Mouse (Mus musculus) gastrocnemius, adult 2 months (tissue): ENCODE measurements at regions not wholly inside any gene's neighbourhood (a gene's known extent, or its start where the extent isn't known, plus 50 kb on each side); places are given as distances from the start of the nearest gene placed in this dataset.
"Not testable (repeated sequence)": the region's sequence is repeated elsewhere in the genome, so short reads cannot be mapped to it uniquely, and the experiment has no call there.

Experiments used
- DNase-seq: peaks from one replicate; pipeline ENCODE4 v3.0.0; 2022
- H3K27ac ChIP-seq: fragments of 200-600 bp; 2 replicates; pipeline ENCODE4 v1.8.1; 2022; ENCODE audit warnings: mild to moderate bottlenecking
- H3K4me3 ChIP-seq: fragments of 200-600 bp; 2 replicates; pipeline ENCODE4 v1.8.1; 2022; ENCODE audit warnings: mild to moderate bottlenecking, moderate library complexity
- CTCF ChIP-seq: fragments of 200-600 bp; IDR thresholded peaks from 2 replicates; pipeline ENCODE4 v1.8.1; 2022; ENCODE audit warnings: antibody characterized with exemption, mild to moderate bottlenecking, moderate library complexity
- intact Hi-C: fragments of 180-260 bp; cut with DNase I; formaldehyde crosslinking; loops from one replicate; pipeline ENCODE4 v1.15.1; 2025

GRCm38 (mm10) chr17:35758769-35759168, 54.3 kb upstream of the Ddr1 start:
- intact Hi-C loops: no loop called here
- H3K4me3 ChIP-seq: no peak overlapping the region
- DNase-seq: no peak
- no peak overlapping the region for H3K27ac ChIP-seq
- no peak for TF ChIP-seq CTCF

- Histone ChIP-seq H3K4me3 (no peak overlapping the region), H3K27ac (no peak overlapping the region)
- no peak for TF ChIP-seq CTCF
- no peak for DNase-seq
- intact Hi-C loops: no loop called here
Measured at GRCm38 (mm10) chr17:35759740-35760139, 55.3 kb upstream of the Ddr1 start.

- Histone ChIP-seq H3K4me3 (no peak overlapping the region), H3K27ac (no peak overlapping the region)
- TF ChIP-seq CTCF: no peak
- intact Hi-C loops: no loop called here
- DNase-seq: no peak
Measured at GRCm38 (mm10) chr17:35762614-35763013, 58.2 kb upstream of the Ddr1 start.

- TF ChIP-seq CTCF: no peak
- no peak for DNase-seq
- H3K27ac ChIP-seq: no peak overlapping the region
- no peak overlapping the region for H3K4me3 ChIP-seq
- intact Hi-C loops: no loop called here
Measured at GRCm38 (mm10) chr17:35763101-35763500, 58.4 kb upstream of the Ier3 start.

- no peak for DNase-seq
- peak; percentile 35 for TF ChIP-seq CTCF
- Histone ChIP-seq H3K4me3 (no peak overlapping the region), H3K27ac (no peak overlapping the region)
- intact Hi-C loops: no loop called here
Measured at GRCm38 (mm10) chr17:35763866-35764265, 57.6 kb upstream of the Ier3 start.

- intact Hi-C loops: no loop called here
- Histone ChIP-seq H3K4me3 (no peak overlapping the region), H3K27ac (no peak overlapping the region)
- DNase-seq: no peak
- TF ChIP-seq CTCF: no peak
Measured at GRCm38 (mm10) chr17:35766406-35766805, 55.1 kb upstream of the Ier3 start.

- Histone ChIP-seq H3K4me3 (no peak overlapping the region), H3K27ac (no peak overlapping the region)
- TF ChIP-seq CTCF: no peak
- intact Hi-C loops: no loop called here
- no peak for DNase-seq
Measured at GRCm38 (mm10) chr17:35769175-35769960, 52.1 kb upstream of the Ier3 start.

- DNase-seq, H3K27ac ChIP-seq, intact Hi-C loops, H3K4me3 ChIP-seq: not testable (repeated sequence)
Measured at GRCm38 (mm10) chr17:35769961-35770276, 51.6 kb upstream of the Ier3 start.

- DNase-seq: no peak
- TF ChIP-seq CTCF: no peak
- intact Hi-C loops: no loop called here
- H3K27ac ChIP-seq: no peak overlapping the region
- no peak overlapping the region for H3K4me3 ChIP-seq
Measured at GRCm38 (mm10) chr17:35770599-35770998, 50.9 kb upstream of the Ier3 start.

GRCm38 (mm10) chr17:35771656-35772405, 49.7 kb upstream of the Ier3 start:
- peak; percentile 75 for DNase-seq
- intact Hi-C loops: no loop called here
- H3K4me3 ChIP-seq: no peak overlapping the region
- peak overlapping the region; percentile 48 for H3K27ac ChIP-seq
- no peak for TF ChIP-seq CTCF
